Mouse (Mus musculus) skeletal muscle tissue, adult 2 months (tissue): ENCODE measurements at regions not wholly inside any gene's neighbourhood (a gene's known extent, or its start where the extent isn't known, plus 50 kb on each side); places are given as distances from the start of the nearest gene placed in this dataset.
"Not testable (repeated sequence)": the region's sequence is repeated elsewhere in the genome, so short reads cannot be mapped to it uniquely, and the experiment has no call there.

ENCODE experiments used
- DNase-seq: peaks from one replicate; pipeline ENCODE4 v3.0.0-alpha.2; 2012; ENCODE audit warnings: low read depth, low spot score

GRCm38 (mm10) chr8:116048480-116048879 is 340.9 kb upstream of the Maf start:
- no peak for DNase-seq

- no peak for DNase-seq
These were observed 339.3 kb upstream of the Maf start for GRCm38 (mm10) chr8:116046859-116047258.

DNA sequence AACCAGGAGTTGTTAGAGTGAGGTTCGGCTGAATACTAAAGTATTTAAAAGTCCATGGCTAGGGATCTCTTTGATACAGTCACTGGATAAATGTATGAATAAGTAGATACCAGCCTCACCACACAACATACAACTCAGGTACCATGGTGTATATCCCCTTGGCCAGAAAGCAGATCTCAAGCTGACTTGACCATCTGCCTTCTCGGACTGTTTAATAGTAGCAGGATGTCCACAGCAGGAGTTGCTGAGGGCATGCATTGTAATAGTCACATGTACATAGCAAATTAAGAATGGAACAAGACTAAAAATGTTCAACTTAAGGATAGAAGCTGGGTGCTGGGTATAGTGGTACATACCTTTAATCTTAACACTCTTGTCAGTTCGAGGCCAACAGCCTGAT is 337.9 kb upstream of the Maf start:
- no peak for DNase-seq

- no peak for DNase-seq
These were observed 335.8 kb upstream of the Maf start for GRCm38 (mm10) chr8:116043381-116043780.

- peak; percentile 10 for DNase-seq
These were observed 323.4 kb upstream of the Maf start for GRCm38 (mm10) chr8:116030966-116031365.

DNA sequence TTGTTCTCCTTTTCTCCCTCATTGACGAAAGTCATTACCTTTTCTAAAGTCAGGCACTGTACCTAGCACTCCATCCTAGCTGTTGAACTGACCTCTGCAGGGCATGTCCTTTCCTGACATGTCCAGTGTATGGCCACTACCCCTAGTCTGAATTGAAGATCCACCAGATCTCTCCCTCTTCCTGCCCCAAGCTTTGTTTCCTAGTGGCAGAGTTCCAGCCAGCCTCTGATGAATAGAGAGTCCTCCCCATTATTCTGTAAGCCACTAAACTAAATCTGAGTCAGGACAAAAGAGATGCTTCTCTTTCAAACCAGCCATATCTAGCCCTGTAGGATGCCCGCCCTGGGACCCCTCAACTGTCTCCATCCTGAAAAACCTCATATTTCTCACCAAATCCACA is 317.7 kb upstream of the Maf start:
- no peak for DNase-seq

DNA sequence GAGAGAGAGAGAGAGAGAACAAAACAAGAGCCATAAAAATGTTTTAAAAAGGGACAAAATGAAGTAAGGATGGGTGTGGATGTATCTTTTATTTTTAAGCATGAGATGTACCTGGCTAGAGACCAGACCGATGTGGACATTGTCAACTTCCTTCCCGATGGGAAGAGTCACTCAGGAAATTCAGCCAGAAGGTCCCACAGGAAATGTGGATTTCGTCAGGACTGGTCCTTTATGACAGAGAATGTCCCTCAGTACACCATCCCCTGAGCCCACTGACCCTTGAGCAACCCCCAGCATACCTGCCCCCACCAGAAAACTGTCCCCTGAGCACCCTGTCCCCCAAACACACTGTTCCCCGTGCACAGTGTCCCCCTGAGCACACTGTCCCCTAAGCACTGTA is 317.2 kb upstream of the Maf start:
- DNase-seq, result peak; percentile 20

DNA sequence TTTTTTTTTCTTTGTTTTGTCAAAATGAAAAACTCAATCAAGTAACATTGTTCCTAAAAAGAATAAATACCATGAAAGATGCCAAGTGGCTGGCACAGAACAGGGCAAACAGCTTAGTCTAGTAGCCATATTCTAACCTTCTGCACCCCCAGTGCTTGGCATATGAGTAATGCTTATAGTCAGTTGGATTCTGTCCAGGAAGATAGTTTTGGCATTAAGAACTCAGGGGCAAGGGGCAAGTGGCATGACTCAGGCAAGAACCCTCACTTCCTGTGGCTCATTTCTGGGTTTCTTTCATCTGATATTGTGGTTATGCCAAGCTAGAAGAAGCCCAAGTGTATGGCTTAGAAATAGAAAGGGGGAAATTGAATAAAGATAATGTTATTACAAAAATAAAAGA is 314.1 kb upstream of the Maf start:
- DNase-seq, result no peak

DNA sequence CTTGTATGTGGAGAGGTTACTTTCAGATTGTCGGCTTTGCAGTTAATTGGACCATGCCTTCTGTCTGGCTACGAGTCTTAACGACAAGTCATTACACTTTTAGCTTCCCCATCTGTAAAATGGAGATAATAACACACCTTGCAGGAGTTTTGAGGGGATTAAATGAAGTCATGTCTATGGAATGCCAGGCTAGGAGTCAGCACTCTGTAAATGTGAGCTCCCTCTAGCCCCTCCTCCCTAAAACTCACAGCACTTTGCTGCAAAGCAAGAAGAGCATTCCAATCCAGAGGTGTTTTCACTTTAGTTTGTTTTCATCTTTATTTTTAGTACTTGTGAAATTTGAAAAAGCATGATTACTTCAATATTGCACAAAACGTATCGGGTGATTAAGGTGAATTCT is 287.7 kb upstream of the Maf start:
- no peak for DNase-seq

GRCm38 (mm10) chr8:115991989-115992388 is 284.4 kb upstream of the Maf start:
- DNase-seq, result no peak

DNA sequence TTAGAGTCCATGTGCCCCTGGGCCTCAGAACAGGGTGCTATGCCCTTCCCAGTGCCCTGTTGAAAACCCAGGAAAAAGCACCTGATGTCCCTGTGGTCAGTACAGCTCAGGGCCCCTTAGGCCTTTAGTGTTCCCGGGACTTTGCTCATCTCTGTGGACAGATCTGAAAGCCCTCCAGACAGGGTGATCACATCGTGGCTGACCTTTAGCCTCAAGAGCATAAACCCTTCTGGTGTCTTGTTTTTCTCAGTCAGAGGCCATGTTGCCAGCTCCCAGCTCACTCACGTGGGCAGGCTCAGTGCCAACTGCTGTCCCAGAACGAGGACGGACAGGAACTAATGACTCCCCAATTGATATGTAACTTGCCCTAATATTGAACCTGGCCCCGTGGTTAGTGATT is 275.8 kb upstream of the Maf start:
- DNase-seq, result peak; percentile 13

- DNase-seq, result no peak
These were observed 274.7 kb upstream of the Maf start for GRCm38 (mm10) chr8:115982326-115982725.

DNA sequence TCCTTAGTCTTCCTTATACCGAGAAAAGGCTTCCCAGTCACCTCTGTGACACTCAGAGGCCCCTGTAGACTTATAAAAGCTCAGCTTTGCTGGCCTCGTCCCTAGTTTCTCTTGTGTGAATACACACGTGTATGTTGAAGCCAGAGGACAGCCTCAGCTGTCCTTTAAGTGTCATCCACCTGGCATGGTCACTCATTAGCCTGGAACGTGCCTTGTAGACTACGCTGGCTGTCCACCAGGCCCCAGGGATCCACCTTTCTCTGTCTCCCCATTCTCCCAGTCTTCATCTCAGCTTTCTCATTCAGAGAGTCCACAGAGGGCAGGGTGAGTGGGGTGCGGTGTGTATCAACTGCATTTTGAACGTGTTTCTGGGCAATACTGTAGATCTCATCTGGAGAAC is 273.8 kb upstream of the Maf start:
- no peak for DNase-seq

GRCm38 (mm10) chr8:115980616-115981015 is 273.0 kb upstream of the Maf start:
- no peak for DNase-seq

DNA sequence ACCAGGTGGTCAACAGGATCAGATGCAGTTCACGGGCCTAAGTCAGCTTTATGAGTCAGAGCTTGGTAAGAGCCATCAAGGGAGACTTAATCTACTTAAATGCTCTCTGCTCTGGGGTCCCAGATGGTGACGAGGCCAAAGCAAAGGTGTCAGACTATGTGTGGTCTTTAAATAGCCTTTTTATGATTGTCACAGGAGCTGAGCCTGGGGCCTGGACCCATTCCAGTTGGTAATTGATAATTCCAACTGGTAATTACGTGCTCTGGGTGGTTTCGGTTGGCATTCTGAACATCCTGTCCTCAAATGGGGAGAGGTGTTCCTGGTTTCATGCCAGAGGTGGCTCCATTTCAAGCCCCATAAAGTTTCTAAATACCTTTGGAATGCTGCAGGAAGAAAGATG is 269.6 kb upstream of the Maf start:
- peak; percentile 44 for DNase-seq

DNA sequence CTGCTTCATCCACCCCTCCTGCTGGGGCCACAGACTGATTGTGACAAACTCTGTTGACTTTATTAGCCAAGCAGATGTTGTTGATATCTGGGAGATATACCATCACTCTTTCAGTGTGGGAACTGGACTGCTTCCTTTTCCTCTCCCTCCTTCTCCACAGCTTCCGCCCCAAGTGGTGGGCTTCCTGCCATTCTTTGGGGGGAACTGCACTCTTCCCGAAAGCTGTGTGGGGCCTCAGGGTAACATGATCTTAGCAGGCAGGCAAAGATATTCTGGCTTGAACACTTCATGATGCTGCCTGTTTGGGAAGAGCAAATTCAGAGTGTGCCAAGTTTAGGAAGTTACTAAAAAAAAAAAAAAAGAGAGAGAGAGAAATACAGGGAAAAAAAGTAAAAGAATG is 267.1 kb upstream of the Maf start:
- DNase-seq, result no peak

GRCm38 (mm10) chr8:115971351-115971750 is 263.8 kb upstream of the Maf start:
- DNase-seq, result not testable (repeated sequence)

DNA sequence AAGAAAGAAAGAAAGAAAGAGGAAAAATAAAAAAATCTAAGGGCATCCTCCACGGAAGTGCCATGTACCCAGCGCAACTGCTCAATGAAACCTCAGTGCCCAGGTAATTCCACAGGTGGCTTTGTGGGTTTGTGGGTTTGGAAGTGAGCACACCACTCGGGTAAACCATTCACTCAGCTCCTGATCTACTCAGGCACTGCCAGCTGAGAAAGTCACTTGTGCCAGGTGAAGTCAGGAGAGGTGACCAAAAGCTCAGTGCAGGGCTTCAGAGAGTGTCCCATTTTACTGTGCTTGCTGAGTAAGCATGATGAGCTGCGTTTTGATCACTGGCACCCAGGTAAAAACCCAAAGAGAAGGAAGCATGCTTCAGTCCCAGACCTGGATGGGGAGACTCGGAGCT is 260.5 kb upstream of the Maf start:
- DNase-seq, result no peak

DNA sequence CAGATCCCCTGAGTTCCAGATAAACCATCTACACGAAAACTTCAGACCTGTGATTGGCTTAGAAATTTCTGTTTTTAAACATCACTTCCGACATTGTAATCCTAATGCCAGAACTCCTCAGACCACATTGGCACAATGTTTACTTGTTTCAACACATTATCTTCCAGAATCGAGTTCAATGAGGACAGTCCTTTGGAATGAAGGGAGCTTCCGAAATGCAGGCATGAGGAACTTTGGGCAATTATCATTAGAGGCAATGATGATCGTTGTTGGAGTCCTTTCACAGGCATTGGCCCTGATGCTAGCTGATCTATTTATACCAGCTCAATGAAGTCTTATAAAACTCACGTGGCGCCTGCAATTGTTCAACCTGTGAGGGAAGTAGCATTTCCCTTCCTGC is 258.4 kb upstream of the Maf start:
- DNase-seq, result no peak

GRCm38 (mm10) chr8:115955371-115955770 is 247.8 kb upstream of the Maf start:
- DNase-seq, result no peak

DNA sequence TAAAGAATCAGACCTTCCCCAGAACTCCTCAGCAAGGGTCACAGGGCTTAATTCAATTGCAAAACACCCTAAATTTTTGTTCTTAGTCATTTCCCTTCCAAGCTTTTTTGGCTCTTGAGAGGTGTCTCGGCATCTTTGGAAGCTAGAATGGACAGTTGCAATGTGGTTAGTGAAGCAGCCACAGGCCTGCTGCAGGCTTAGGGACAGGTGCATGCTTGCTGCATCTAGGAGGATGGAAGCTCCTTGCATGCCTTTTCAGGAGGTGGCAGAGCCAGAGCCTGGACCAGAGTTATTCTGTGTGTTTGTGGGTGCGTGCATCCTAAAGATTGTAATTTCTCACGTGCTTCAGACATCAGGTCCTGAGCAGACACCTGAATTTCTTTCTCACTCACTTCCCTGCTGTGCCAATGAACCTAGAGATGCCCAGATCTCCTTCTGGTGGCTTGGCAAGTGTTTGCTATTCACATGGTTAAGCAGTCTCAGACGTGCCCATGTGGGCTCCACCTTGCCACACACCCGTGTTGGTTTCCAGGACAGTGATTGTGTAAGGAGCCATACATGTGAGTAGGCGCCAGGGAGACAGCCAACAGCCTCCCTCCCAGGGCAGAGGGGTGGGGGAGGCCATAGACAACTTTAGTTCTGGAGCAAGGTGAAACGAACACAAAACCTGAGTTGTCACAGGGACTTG is 246.3 kb upstream of the Maf start:
- DNase-seq, result no peak

- DNase-seq, result no peak
These were observed 244.9 kb upstream of the Maf start for GRCm38 (mm10) chr8:115952496-115952895.

DNA sequence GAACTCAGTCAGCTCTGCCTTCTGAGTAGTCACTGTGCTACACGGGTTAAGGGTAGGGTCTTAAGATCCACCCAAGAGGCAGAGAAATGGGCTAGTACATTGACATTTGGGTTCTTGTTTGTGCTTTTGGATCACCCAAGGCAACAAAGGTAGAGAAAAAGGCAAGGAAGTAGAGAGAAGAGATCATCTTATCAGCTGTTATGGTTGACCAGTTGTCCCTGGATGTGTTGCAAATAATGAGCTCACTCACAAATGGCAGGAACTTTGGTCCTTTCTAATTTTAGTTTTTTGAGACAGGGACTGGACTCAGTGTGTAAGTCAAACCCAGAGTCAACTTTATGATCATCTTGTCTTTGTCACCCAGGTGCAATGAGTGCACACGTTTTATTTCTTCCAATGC is 241.3 kb upstream of the Maf start:
- DNase-seq, result no peak

DNA sequence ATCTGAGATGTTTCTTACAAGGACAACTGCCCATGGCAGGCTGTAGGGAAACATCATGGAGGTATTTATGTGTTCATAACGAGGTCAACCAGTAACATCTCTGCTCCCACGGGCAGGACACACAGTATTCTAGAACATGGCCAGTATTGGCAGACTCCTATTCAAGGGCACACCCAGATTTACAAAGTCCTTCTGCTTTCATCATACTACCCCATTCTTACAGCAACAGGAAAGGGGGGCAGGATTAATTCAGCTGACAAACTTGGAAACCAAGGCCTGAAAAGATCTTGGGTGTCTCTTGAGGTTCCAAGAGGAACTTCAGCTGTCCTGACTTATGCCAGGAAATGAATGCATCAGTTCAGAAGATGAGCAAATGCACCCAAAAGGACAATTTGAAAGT is 240.4 kb upstream of the Maf start:
- DNase-seq, result peak; percentile 25
